Mouse (Mus musculus): Measurements from ENCODE around the gene Wbp4. TPM values are rescaled to one million over a fixed set of nuclear protein-coding genes. Genes with fewer than 3 reads are reported as not detected.
A peak's percentile ranks its signal among the peaks of the same experiment; 100 is the strongest.

The Wbp4 gene
- total and polyA plus RNA-seq, 2 experiments: 2.5 to 7.7 TPM

GRCm38 (mm10) chr14:79506207-79506606 lies 24.9 kb upstream of the Wbp4 start:
- H3K9ac ChIP-seq (ENCODE audit: low read depth, low read length): no peak overlapping the region
- peaks cover 36% of the 10 kb centered on the region for H3K79me2 ChIP-seq (ENCODE audit: control insufficient read depth, insufficient read depth, low read length)
- DNase-seq (ENCODE audit: extremely low read depth, low read depth, low spot score): no peak
- H3K27me3 ChIP-seq (ENCODE audit: control insufficient read depth, insufficient read depth, low read length): no peaks in the 10 kb centered on the region
- no peak overlapping the region for H3K27ac ChIP-seq (replicated peaks; ENCODE audit: insufficient read depth, low read depth, low read length)
- no peak for TF ChIP-seq CTCF (IDR thresholded peaks at IDR 0.05; ENCODE audit: low read depth, low read length)
- TF ChIP-seq POLR2A (IDR thresholded peaks at IDR 0.05; ENCODE audit: extremely low read depth, insufficient read depth, low read length): no peak
- H3K4me1 ChIP-seq (ENCODE audit: control insufficient read depth, insufficient read depth, low read length): peaks cover 36% of the 10 kb centered on the region
- no peaks in the 10 kb centered on the region for H3K36me3 ChIP-seq (ENCODE audit: control insufficient read depth, insufficient read depth, low read length)
- H3K4me3 ChIP-seq (ENCODE audit: insufficient read depth, low read depth, low read length): no peak overlapping the region
- 90% methylated on average over 9 of the region's 9 CpGs for WGBS

- Histone ChIP-seq H3K4me3 (ENCODE audit: insufficient read depth, low read depth, low read length) (no peak overlapping the region), H3K4me1 (ENCODE audit: control insufficient read depth, insufficient read depth, low read length) (peaks cover 36% of the 10 kb centered on the region), H3K79me2 (ENCODE audit: control insufficient read depth, insufficient read depth, low read length) (peaks cover 28% of the 10 kb centered on the region; the same call in 1 of the 2 replicates), H3K36me3 (ENCODE audit: control insufficient read depth, insufficient read depth, low read length) (no peaks in the 10 kb centered on the region), H3K27ac (replicated peaks; ENCODE audit: insufficient read depth, low read depth, low read length) (peak overlapping the region; percentile 25), H3K27me3 (ENCODE audit: control insufficient read depth, insufficient read depth, low read length) (no peaks in the 10 kb centered on the region), H3K9ac (ENCODE audit: low read depth, low read length) (no peak overlapping the region)
- 71% methylated on average over 7 of the region's 7 CpGs for WGBS
- no peak for TF ChIP-seq CTCF (IDR thresholded peaks at IDR 0.05; ENCODE audit: low read depth, low read length)
- no peak for TF ChIP-seq POLR2A (IDR thresholded peaks at IDR 0.05; ENCODE audit: extremely low read depth, insufficient read depth, low read length)
- no peak for DNase-seq (ENCODE audit: extremely low read depth, low read depth, low spot score)
Observed at GRCm38 (mm10) chr14:79504246-79505006, 23.1 kb upstream of the Wbp4 start.

- Histone ChIP-seq H3K27ac (replicated peaks; ENCODE audit: insufficient read depth, low read depth, low read length) (peak overlapping the region; percentile 25), H3K27me3 (ENCODE audit: control insufficient read depth, insufficient read depth, low read length) (no peaks in the 10 kb centered on the region), H3K4me1 (ENCODE audit: control insufficient read depth, insufficient read depth, low read length) (peaks cover 33% of the 10 kb centered on the region), H3K9ac (ENCODE audit: low read depth, low read length) (no peak overlapping the region), H3K79me2 (ENCODE audit: control insufficient read depth, insufficient read depth, low read length) (peaks cover 37% of the 10 kb centered on the region; the same call in 1 of the 2 replicates), H3K4me3 (ENCODE audit: insufficient read depth, low read depth, low read length) (no peak overlapping the region), H3K36me3 (ENCODE audit: control insufficient read depth, insufficient read depth, low read length) (no peaks in the 10 kb centered on the region)
- 22% methylated on average over 5 of the region's 5 CpGs for WGBS
- TF ChIP-seq CTCF (IDR thresholded peaks at IDR 0.05; ENCODE audit: low read depth, low read length) (no peak), POLR2A (IDR thresholded peaks at IDR 0.05; ENCODE audit: extremely low read depth, insufficient read depth, low read length) (no peak)
- DNase-seq (ENCODE audit: extremely low read depth, low read depth, low spot score): peak; percentile 72
Observed at GRCm38 (mm10) chr14:79503371-79504075, 22.2 kb upstream of the Wbp4 start.

GRCm38 (mm10) chr14:79500756-79501155 lies 19.4 kb upstream of the Wbp4 start:
- no peak overlapping the region for H3K9ac ChIP-seq (ENCODE audit: low read depth, low read length)

GRCm38 (mm10) chr14:79499326-79499725 lies 18.0 kb upstream of the Wbp4 start:
- TF ChIP-seq POLR2A (IDR thresholded peaks at IDR 0.05; ENCODE audit: extremely low read depth, insufficient read depth, low read length) (no peak), CTCF (IDR thresholded peaks at IDR 0.05; ENCODE audit: low read depth, low read length) (no peak)
- 77% methylated on average over 9 of the region's 9 CpGs for WGBS
- no peak overlapping the region for H3K4me3 ChIP-seq (ENCODE audit: insufficient read depth, low read depth, low read length)
- no peak overlapping the region for H3K27ac ChIP-seq (replicated peaks; ENCODE audit: insufficient read depth, low read depth, low read length)
- H3K9ac ChIP-seq (ENCODE audit: low read depth, low read length): no peak overlapping the region
- no peaks in the 10 kb centered on the region for H3K36me3 ChIP-seq (ENCODE audit: control insufficient read depth, insufficient read depth, low read length)
- H3K4me1 ChIP-seq (ENCODE audit: control insufficient read depth, insufficient read depth, low read length): peaks cover 22% of the 10 kb centered on the region
- peaks cover 46% of the 10 kb centered on the region; the same call in 1 of the 2 replicates for H3K79me2 ChIP-seq (ENCODE audit: control insufficient read depth, insufficient read depth, low read length)
- DNase-seq (ENCODE audit: extremely low read depth, low read depth, low spot score): no peak
- H3K27me3 ChIP-seq (ENCODE audit: control insufficient read depth, insufficient read depth, low read length): no peaks in the 10 kb centered on the region

More at GRCm38 (mm10) chr14:79500756-79501155, 19.4 kb upstream of the Wbp4 start:
- TF ChIP-seq CTCF (IDR thresholded peaks at IDR 0.05; ENCODE audit: low read depth, low read length) (no peak), POLR2A (IDR thresholded peaks at IDR 0.05; ENCODE audit: extremely low read depth, insufficient read depth, low read length) (no peak)
- 84% methylated on average over 4 of the region's 4 CpGs for WGBS
- H3K36me3 ChIP-seq (ENCODE audit: control insufficient read depth, insufficient read depth, low read length): no peaks in the 10 kb centered on the region
- no peak overlapping the region for H3K4me3 ChIP-seq (ENCODE audit: insufficient read depth, low read depth, low read length)
- H3K79me2 ChIP-seq (ENCODE audit: control insufficient read depth, insufficient read depth, low read length): peaks cover 40% of the 10 kb centered on the region; the same call in 1 of the 2 replicates
- peaks cover 24% of the 10 kb centered on the region for H3K4me1 ChIP-seq (ENCODE audit: control insufficient read depth, insufficient read depth, low read length)
- no peak for DNase-seq (ENCODE audit: extremely low read depth, low read depth, low spot score)
- H3K27ac ChIP-seq (replicated peaks; ENCODE audit: insufficient read depth, low read depth, low read length): no peak overlapping the region
- no peaks in the 10 kb centered on the region for H3K27me3 ChIP-seq (ENCODE audit: control insufficient read depth, insufficient read depth, low read length)
